Mouse (Mus musculus) bone marrow, adult 2 months (tissue): ENCODE results near the gene Vps52. TPM values are rescaled to one million over a fixed set of nuclear protein-coding genes. Genes with fewer than 3 reads are reported as not detected.
A peak's percentile ranks its signal among the peaks of the same experiment; 100 is the strongest.

Source experiments
- H3K27ac ChIP-seq: fragments of 200-500 bp; 2 replicates; pipeline ENCODE4 v1.5.1; 2012; ENCODE audit warnings: low read depth, mild to moderate bottlenecking, control low read depth, inconsistent platforms, low read length; ENCODE audit not compliant: control insufficient read depth, poor library complexity, insufficient read depth
- H3K4me1 ChIP-seq: fragments of 200-500 bp; 2 replicates; pipeline ENCODE4 v1.6.1; 2011; ENCODE audit warnings: low read length; ENCODE audit not compliant: control insufficient read depth, insufficient read depth
- H3K4me3 ChIP-seq: fragments of 200-500 bp; replicated peaks from 2 replicates; pipeline ENCODE3; 2011; ENCODE audit warnings: mild to moderate bottlenecking, low read depth, low read length, control low read depth; ENCODE audit not compliant: control insufficient read depth
- CTCF ChIP-seq: fragments of 200-500 bp; IDR thresholded peaks from 2 replicates; pipeline ENCODE4 v1.5.1; 2011; ENCODE audit warnings: low read length, control low read depth; ENCODE audit not compliant: control insufficient read depth, insufficient read depth
- POLR2A ChIP-seq: fragments of 200-500 bp; IDR thresholded peaks from 2 replicates; pipeline ENCODE4 v1.6.1; 2011; ENCODE audit warnings: low read depth, mild to moderate bottlenecking, control low read depth, low read length, borderline replicate concordance; ENCODE audit not compliant: control insufficient read depth
- WGBS: fragments of 180-500 bp; shearing (Covaris S2); methylation state at CpG from one replicate; pipeline ENCODE4 v1.1.7; 2018; 5-methylcytosine and 5-hydroxymethylcytosine counted together
- polyA plus RNA-seq: library from polyadenylated mRNA; stranded (reverse); fragments of >200 nt; gene quantifications from 2 replicates; pipeline ENCODE4 v1.2.4, GENCODE M21; 2011; ENCODE audit warnings: low replicate concordance; ENCODE audit not compliant: missing spikeins, insufficient read depth, insufficient read length

The Vps52 gene
- polyA plus RNA-seq, 1 experiment, result 23.1 TPM

- 91% methylated on average over 28 of the region's 28 CpGs for WGBS
- no peak overlapping the region for H3K4me3 ChIP-seq
- TF ChIP-seq CTCF (no peak), POLR2A (no peak)
- H3K27ac ChIP-seq, result no peak overlapping the region
- peaks cover 3% of the 10 kb centered on the region for H3K4me1 ChIP-seq
Measured at GRCm38 (mm10) chr17:33911813-33912414, 43.7 kb upstream of the Vps52 start.

DNA sequence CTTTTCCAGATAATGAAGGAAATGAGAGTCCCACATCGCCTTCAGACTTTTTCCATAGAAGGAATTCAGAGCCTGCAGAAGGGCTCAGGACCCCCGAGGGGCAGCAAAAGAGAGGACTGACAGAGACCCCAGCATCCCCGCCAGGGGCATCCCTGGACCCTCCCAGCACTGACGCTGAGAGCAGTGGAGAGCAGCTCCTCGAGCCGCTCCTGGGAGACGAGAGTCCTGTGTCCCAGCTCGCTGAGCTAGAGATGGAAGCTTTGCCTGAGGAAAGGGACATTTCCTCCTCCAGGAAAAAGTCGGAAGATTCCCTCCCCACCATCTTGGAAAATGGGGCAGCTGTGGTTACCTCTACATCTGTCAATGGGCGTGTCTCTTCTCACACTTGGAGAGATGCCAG is 42.3 kb upstream of the Vps52 start:
- no peak for TF ChIP-seq POLR2A
- TF ChIP-seq CTCF, result no peak
- WGBS, result 80% methylated on average over 10 of the region's 10 CpGs
- peaks cover 5% of the 10 kb centered on the region for H3K4me1 ChIP-seq
- H3K4me3 ChIP-seq, result no peak overlapping the region
- H3K27ac ChIP-seq, result no peak overlapping the region

GRCm38 (mm10) chr17:33913905-33914304 is 41.7 kb upstream of the Vps52 start:
- Histone ChIP-seq H3K4me1 (peaks cover 6% of the 10 kb centered on the region), H3K27ac (no peak overlapping the region), H3K4me3 (no peak overlapping the region)
- 90% methylated on average over 8 of the region's 8 CpGs for WGBS
- TF ChIP-seq CTCF (no peak), POLR2A (no peak)

- TF ChIP-seq CTCF (peak; percentile 23; the same call in 1 of the 2 replicates), POLR2A (no peak)
- H3K4me3 ChIP-seq, result peak overlapping the region; percentile 35
- WGBS, result 76% methylated on average over 13 of the region's 13 CpGs
- H3K4me1 ChIP-seq, result peaks cover 6% of the 10 kb centered on the region
- H3K27ac ChIP-seq, result no peak overlapping the region
Measured at GRCm38 (mm10) chr17:33914969-33915391, 40.6 kb upstream of the Vps52 start.

GRCm38 (mm10) chr17:33915671-33916250 is 39.9 kb upstream of the Vps52 start, which contains the start of the genes Tapbp and Zbtb22:
Tapbp (plus strand) TSS chr17:33915899.
Zbtb22 (plus strand) TSS chr17:33915904.
- under 1% methylated on average over 33 of the region's 34 CpGs for WGBS
- peak within 1 kb of the TSS; percentile 66 for H3K4me3 ChIP-seq
- peaks cover 6% of the 10 kb centered on the region for H3K4me1 ChIP-seq
- TF ChIP-seq CTCF (no peak), POLR2A (peak; percentile 36; the same call in 1 of the 2 replicates)
- peak within 1 kb of the TSS; percentile 54 for H3K27ac ChIP-seq

DNA sequence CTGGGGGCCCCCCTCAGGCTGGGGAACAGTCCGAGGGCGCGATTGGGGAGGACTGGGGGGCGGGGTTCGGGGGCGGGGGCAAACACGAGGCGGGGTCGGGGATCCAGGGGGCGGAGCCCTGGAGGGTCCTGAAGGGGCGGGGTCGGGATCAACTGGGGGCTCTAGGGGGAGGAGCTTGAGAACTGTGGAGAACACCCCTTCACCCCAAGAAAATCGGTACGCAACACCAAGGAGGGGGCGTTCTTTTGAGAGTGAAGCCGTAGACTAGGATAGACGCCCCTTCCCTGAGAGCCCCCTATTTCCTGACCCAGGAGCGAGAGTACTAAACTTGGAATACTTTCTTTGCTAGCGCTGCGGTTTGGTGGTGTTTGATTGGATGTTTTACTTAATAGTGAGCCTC is 39.3 kb upstream of the Vps52 start:
- WGBS, result under 1% methylated on average over 16 of the region's 20 CpGs
- no peak overlapping the region for H3K27ac ChIP-seq
- H3K4me1 ChIP-seq, result peaks cover 6% of the 10 kb centered on the region
- H3K4me3 ChIP-seq, result peak overlapping the region; percentile 66
- no peak for TF ChIP-seq CTCF
- no peak for TF ChIP-seq POLR2A

- WGBS, result 88% methylated on average over 31 of the region's 31 CpGs
- peaks cover 6% of the 10 kb centered on the region for H3K4me1 ChIP-seq
- TF ChIP-seq POLR2A (peak; percentile 17; the same call in 1 of the 2 replicates), CTCF (no peak)
- H3K27ac ChIP-seq, result no peak overlapping the region
- H3K4me3 ChIP-seq, result peak overlapping the region; percentile 41
Measured at GRCm38 (mm10) chr17:33916847-33917655, 38.6 kb upstream of the Vps52 start.

DNA sequence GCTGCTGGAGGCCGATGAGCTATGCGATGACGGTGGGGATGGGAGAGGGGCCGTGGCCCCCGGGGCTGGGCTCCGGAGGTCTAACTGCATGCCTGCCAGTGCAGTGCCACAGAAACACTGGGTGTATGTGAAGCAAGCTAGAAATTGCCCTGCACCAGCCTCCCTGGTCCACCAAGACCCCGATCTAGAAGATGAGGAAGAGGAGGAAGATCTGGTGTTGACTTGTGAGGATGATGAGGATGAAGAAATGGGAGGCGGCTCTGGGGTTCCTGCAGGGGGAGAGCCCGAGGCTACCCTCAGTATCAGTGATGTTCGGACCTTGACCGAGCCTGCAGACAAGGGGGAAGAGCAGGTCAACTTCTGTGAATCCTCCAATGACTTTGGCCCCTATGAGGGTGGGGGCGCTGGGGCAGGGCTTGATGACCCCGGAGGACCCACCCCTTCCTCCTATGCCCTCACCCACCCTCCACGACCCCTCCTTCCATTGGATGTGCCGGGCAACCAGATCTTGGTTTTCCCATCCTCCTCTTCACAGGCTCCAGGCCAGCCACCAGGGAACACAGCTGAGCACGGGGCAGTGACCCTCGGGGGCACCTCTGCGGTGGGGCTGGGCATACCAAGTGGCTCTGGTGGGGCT is 37.8 kb upstream of the Vps52 start:
- no peak for TF ChIP-seq POLR2A
- no peak for TF ChIP-seq CTCF
- 94% methylated on average over 18 of the region's 18 CpGs for WGBS

More for the DNA sequence above, 37.8 kb upstream of the Vps52 start:
- Histone ChIP-seq H3K27ac (no peak overlapping the region), H3K4me3 (no peak overlapping the region), H3K4me1 (peaks cover 6% of the 10 kb centered on the region)
